Mouse (Mus musculus): ENCODE data around the gene Tmem175. TPM values are rescaled to one million over a fixed set of nuclear protein-coding genes. Genes with fewer than 3 reads are reported as not detected.

Gene Tmem175
- polyA plus RNA-seq, 1 experiment: not detected

- no peak overlapping the region for H3K27ac ChIP-seq (ENCODE audit: insufficient read depth, low read depth, low read length)
- H3K4me1 ChIP-seq (ENCODE audit: control insufficient read depth, insufficient read depth, low read length): peaks cover 12% of the 10 kb centered on the region
- TF ChIP-seq POLR2A (IDR thresholded peaks at IDR 0.05; ENCODE audit: insufficient read depth, low read depth, low read length) (no peak), CTCF (IDR thresholded peaks at IDR 0.05; ENCODE audit: insufficient read depth, low read depth, low read length) (no peak)
- no peak overlapping the region for H3K4me3 ChIP-seq (ENCODE audit: insufficient read depth, low read depth, low read length)
Measured at GRCm38 (mm10) chr5:108670785-108671184, 41.2 kb downstream of the Tmem175 start.

- no peak overlapping the region for H3K4me3 ChIP-seq (ENCODE audit: insufficient read depth, low read depth, low read length)
- TF ChIP-seq CTCF (IDR thresholded peaks at IDR 0.05; ENCODE audit: insufficient read depth, low read depth, low read length) (no peak), POLR2A (IDR thresholded peaks at IDR 0.05; ENCODE audit: insufficient read depth, low read depth, low read length) (no peak)
- WGBS: 93% methylated on average over 12 of the region's 12 CpGs
- H3K4me1 ChIP-seq (ENCODE audit: control insufficient read depth, insufficient read depth, low read length): peaks cover 15% of the 10 kb centered on the region
- no peak overlapping the region for H3K27ac ChIP-seq (ENCODE audit: insufficient read depth, low read depth, low read length)
Measured at GRCm38 (mm10) chr5:108671757-108672156, 42.2 kb downstream of the Tmem175 start.

GRCm38 (mm10) chr5:108674624-108675023, 45.1 kb downstream of the Tmem175 start:
- no peak overlapping the region for H3K4me3 ChIP-seq (ENCODE audit: insufficient read depth, low read depth, low read length)
- peaks cover 28% of the 10 kb centered on the region for H3K4me1 ChIP-seq (ENCODE audit: control insufficient read depth, insufficient read depth, low read length)
- TF ChIP-seq CTCF (IDR thresholded peaks at IDR 0.05; ENCODE audit: insufficient read depth, low read depth, low read length) (no peak), POLR2A (IDR thresholded peaks at IDR 0.05; ENCODE audit: insufficient read depth, low read depth, low read length) (no peak)
- WGBS: 78% methylated on average over 2 of the region's 2 CpGs
- no peak overlapping the region for H3K27ac ChIP-seq (ENCODE audit: insufficient read depth, low read depth, low read length)

- no peak within 1 kb of the TSS for H3K27ac ChIP-seq (ENCODE audit: insufficient read depth, low read depth, low read length)
- 81% methylated on average over 9 of the region's 9 CpGs for WGBS
- no peak for TF ChIP-seq CTCF (IDR thresholded peaks at IDR 0.05; ENCODE audit: insufficient read depth, low read depth, low read length)
- no peak for TF ChIP-seq POLR2A (IDR thresholded peaks at IDR 0.05; ENCODE audit: insufficient read depth, low read depth, low read length)
- H3K4me3 ChIP-seq (ENCODE audit: insufficient read depth, low read depth, low read length): no peak within 1 kb of the TSS
- peaks cover 29% of the 10 kb centered on the region for H3K4me1 ChIP-seq (ENCODE audit: control insufficient read depth, insufficient read depth, low read length)
Measured at GRCm38 (mm10) chr5:108675251-108675816, 45.8 kb downstream of the Tmem175 start, which contains the start of gene Slc26a1. Gene Slc26a1, minus strand, starts transcription at chr5:108675569.

- TF ChIP-seq CTCF (IDR thresholded peaks at IDR 0.05; ENCODE audit: insufficient read depth, low read depth, low read length): no peak
- no peak for TF ChIP-seq POLR2A (IDR thresholded peaks at IDR 0.05; ENCODE audit: insufficient read depth, low read depth, low read length)
- WGBS: 19% methylated on average over 5 of the region's 5 CpGs
- H3K4me1 ChIP-seq (ENCODE audit: control insufficient read depth, insufficient read depth, low read length): peaks cover 26% of the 10 kb centered on the region
- peak overlapping the region; percentile 36 for H3K4me3 ChIP-seq (ENCODE audit: insufficient read depth, low read depth, low read length)
- peak overlapping the region; percentile 87; the same call in 1 of the 2 replicates for H3K27ac ChIP-seq (ENCODE audit: insufficient read depth, low read depth, low read length)
Measured at GRCm38 (mm10) chr5:108676772-108677498, 47.4 kb downstream of the Tmem175 start.

- 2% methylated on average over 25 of the region's 25 CpGs for WGBS
- Histone ChIP-seq H3K27ac (ENCODE audit: insufficient read depth, low read depth, low read length) (peak overlapping the region; percentile 87), H3K4me3 (ENCODE audit: insufficient read depth, low read depth, low read length) (peak overlapping the region; percentile 36), H3K4me1 (ENCODE audit: control insufficient read depth, insufficient read depth, low read length) (peaks cover 25% of the 10 kb centered on the region)
- TF ChIP-seq POLR2A (IDR thresholded peaks at IDR 0.05; ENCODE audit: insufficient read depth, low read depth, low read length) (0 out of 2 replicates have a peak, but pooled peaks have one; percentile 18), CTCF (IDR thresholded peaks at IDR 0.05; ENCODE audit: insufficient read depth, low read depth, low read length) (no peak)
Measured at GRCm38 (mm10) chr5:108677605-108678295, 48.2 kb downstream of the Tmem175 start.

GRCm38 (mm10) chr5:108678296-108678854, 48.8 kb downstream of the Tmem175 start:
- H3K4me1 ChIP-seq (ENCODE audit: control insufficient read depth, insufficient read depth, low read length): peaks cover 25% of the 10 kb centered on the region
- H3K4me3 ChIP-seq (ENCODE audit: insufficient read depth, low read depth, low read length): no peak overlapping the region
- TF ChIP-seq CTCF (IDR thresholded peaks at IDR 0.05; ENCODE audit: insufficient read depth, low read depth, low read length): no peak
- no peak for TF ChIP-seq POLR2A (IDR thresholded peaks at IDR 0.05; ENCODE audit: insufficient read depth, low read depth, low read length)
- 90% methylated on average over 6 of the region's 6 CpGs for WGBS
- no peak overlapping the region for H3K27ac ChIP-seq (ENCODE audit: insufficient read depth, low read depth, low read length)

GRCm38 (mm10) chr5:108679909-108680308, 50.3 kb downstream of the Tmem175 start:
- Histone ChIP-seq H3K4me1 (ENCODE audit: control insufficient read depth, insufficient read depth, low read length) (peaks cover 25% of the 10 kb centered on the region), H3K27ac (ENCODE audit: insufficient read depth, low read depth, low read length) (no peak overlapping the region), H3K4me3 (ENCODE audit: insufficient read depth, low read depth, low read length) (no peak overlapping the region)
- 56% methylated on average over 3 of the region's 3 CpGs for WGBS
- no peak for TF ChIP-seq CTCF (IDR thresholded peaks at IDR 0.05; ENCODE audit: insufficient read depth, low read depth, low read length)
- no peak for TF ChIP-seq POLR2A (IDR thresholded peaks at IDR 0.05; ENCODE audit: insufficient read depth, low read depth, low read length)
